Mouse (Mus musculus) stomach, embryonic 14.5 days (tissue): Measurements from ENCODE around the gene Mmp14. TPM values are rescaled to one million over a fixed set of nuclear protein-coding genes. Genes with fewer than 3 reads are reported as not detected.

Source experiments
- ATAC-seq: fragments of 200-750 bp; cut with Nextera tagmentation; 2 replicates; pipeline ENCODE4 v1.8.0; 2017; ENCODE audit warnings: low read depth, moderate TSS enrichment; ENCODE audit not compliant: insufficient number of reproducible peaks, insufficient read depth, low FRiP score
- H3K27ac ChIP-seq: fragments of 300-500 bp; sonication (generic); 2 replicates; pipeline ENCODE4 v1.5.1; 2014; ENCODE audit warnings: mild to moderate bottlenecking, low read length, moderate library complexity, mixed read lengths
- H3K27me3 ChIP-seq: fragments of 300-500 bp; sonication (generic); 2 replicates; pipeline ENCODE4 v1.6.1; 2014; ENCODE audit warnings: low read length, control low read depth, mixed read lengths; ENCODE audit not compliant: control insufficient read depth, insufficient read depth
- H3K36me3 ChIP-seq: fragments of 300-500 bp; sonication (generic); 2 replicates; pipeline ENCODE4 v1.6.1; 2014; ENCODE audit warnings: mild to moderate bottlenecking, control low read depth, low read length, moderate library complexity, mixed read lengths; ENCODE audit not compliant: control insufficient read depth, insufficient read depth
- H3K4me1 ChIP-seq: fragments of 300-500 bp; sonication (generic); 2 replicates; pipeline ENCODE4 v1.6.1; 2014; ENCODE audit warnings: low read length, control low read depth, mixed read lengths; ENCODE audit not compliant: control insufficient read depth, insufficient read depth
- H3K4me2 ChIP-seq: fragments of 300-500 bp; sonication (generic); replicated peaks from 2 replicates; pipeline ENCODE4 v1.6.1; 2014; ENCODE audit warnings: low read depth, low read length, control low read depth
- H3K4me3 ChIP-seq: fragments of 300-500 bp; sonication (generic); 2 replicates; pipeline ENCODE4 v1.5.1; 2014; ENCODE audit warnings: low read depth, low read length, control low read depth
- H3K9ac ChIP-seq: fragments of 300-500 bp; sonication (generic); replicated peaks from 2 replicates; pipeline ENCODE4 v1.6.1; 2014; ENCODE audit warnings: low read depth, mild to moderate bottlenecking, control low read depth, low read length, moderate library complexity, mixed read lengths
- H3K9me3 ChIP-seq: fragments of 300-500 bp; sonication (generic); 2 replicates; pipeline ENCODE4 v1.6.1; 2016; ENCODE audit warnings: low read depth, low read length, control low read depth; ENCODE audit not compliant: control insufficient read depth
- whole genome bisulfite sequencing: fragments of 180-500 bp; shearing (Covaris S2); extraction: QIAGEN DNeasy Blood & Tissue Kit; methylation state at CpG from one replicate; pipeline ENCODE4 v1.1.7; 2014; 5-methylcytosine and 5-hydroxymethylcytosine counted together
- polyA plus RNA-seq: library from polyadenylated mRNA; unstranded; fragments of >200 nt; fragmentation: Nextera tagmentation; extraction: Ambion mirVana; gene quantifications from 2 replicates; pipeline ENCODE4 v1.2.1, GENCODE M21; 2014

Gene Mmp14
- polyA plus RNA-seq, 1 experiment from 2014 or later, result 154 TPM

DNA sequence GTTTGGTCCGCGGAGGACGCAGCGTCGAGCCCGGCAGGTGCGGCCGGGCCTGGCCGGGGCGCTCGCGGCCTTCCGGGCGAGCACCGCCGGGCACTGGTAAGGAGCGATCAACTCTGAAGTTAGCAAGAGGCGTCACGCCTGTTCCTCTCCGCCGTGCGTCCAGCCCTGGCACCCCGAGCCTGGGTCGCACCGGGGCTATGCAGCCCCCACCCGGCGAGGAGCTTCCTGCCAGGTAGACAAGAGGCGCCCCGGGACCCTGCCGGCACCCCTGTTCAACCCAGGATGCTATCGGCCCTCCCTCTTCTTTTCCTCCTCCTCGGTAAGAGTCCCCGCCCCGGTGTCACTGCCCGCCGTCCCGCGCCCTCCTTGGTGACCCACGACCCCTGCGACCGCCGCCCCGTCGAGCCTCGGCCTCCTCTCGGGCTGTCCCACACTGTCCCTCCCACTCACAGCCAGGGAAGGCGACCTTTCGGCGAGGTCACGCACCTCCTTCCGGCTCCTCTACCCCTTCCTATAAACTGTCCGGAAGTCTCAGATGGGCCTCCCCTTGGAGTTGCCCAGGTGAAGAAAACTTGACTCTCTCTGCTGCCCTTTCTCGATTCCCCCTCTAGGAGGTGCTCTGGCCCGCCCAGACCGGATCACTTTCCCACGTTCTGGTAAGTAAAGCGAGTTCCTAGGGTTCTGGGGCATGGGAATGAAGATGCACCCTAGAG is 33.0 kb downstream of the Mmp14 start:
- peak overlapping the region; percentile 80 for H3K4me3 ChIP-seq
- H3K9me3 ChIP-seq, result no peaks in the 10 kb centered on the region
- H3K36me3 ChIP-seq, result peaks cover 19% of the 10 kb centered on the region
- H3K4me2 ChIP-seq, result peak overlapping the region; percentile 73
- peak; percentile 77 for ATAC-seq
- H3K4me1 ChIP-seq, result peaks cover 10% of the 10 kb centered on the region; the same call in 1 of the 2 replicates
- peak overlapping the region; percentile 74; the same call in 1 of the 2 replicates for H3K27ac ChIP-seq
- WGBS, result under 1% methylated on average over 57 of the region's 57 CpGs
- H3K27me3 ChIP-seq, result no peaks in the 10 kb centered on the region
- H3K9ac ChIP-seq, result peak overlapping the region; percentile 76

- ATAC-seq, result no peak
- no peak overlapping the region for H3K27ac ChIP-seq
- no peak overlapping the region for H3K4me2 ChIP-seq
- 87% methylated on average over 2 of the region's 2 CpGs for WGBS
- no peak overlapping the region for H3K9ac ChIP-seq
- peaks cover 2% of the 10 kb centered on the region for H3K4me1 ChIP-seq
- no peaks in the 10 kb centered on the region for H3K9me3 ChIP-seq
- no peak overlapping the region for H3K4me3 ChIP-seq
- peaks cover 29% of the 10 kb centered on the region for H3K36me3 ChIP-seq
- H3K27me3 ChIP-seq, result no peaks in the 10 kb centered on the region
Observed at GRCm38 (mm10) chr14:54471467-54471866, 40.1 kb downstream of the Mmp14 start.

GRCm38 (mm10) chr14:54472671-54473070 is 41.3 kb downstream of the Mmp14 start:
- H3K27ac ChIP-seq, result no peak overlapping the region
- no peak for ATAC-seq
- H3K9me3 ChIP-seq, result no peaks in the 10 kb centered on the region
- H3K4me2 ChIP-seq, result no peak overlapping the region
- 0 out of 2 replicates have a peak, but pooled peaks cover 5% of the 10 kb centered on the region for H3K27me3 ChIP-seq
- WGBS, result 56% methylated on average over 5 of the region's 5 CpGs
- H3K9ac ChIP-seq, result no peak overlapping the region
- peaks cover 6% of the 10 kb centered on the region for H3K4me1 ChIP-seq
- H3K36me3 ChIP-seq, result peaks cover 27% of the 10 kb centered on the region
- H3K4me3 ChIP-seq, result no peak overlapping the region

GRCm38 (mm10) chr14:54474744-54475143 is 43.3 kb downstream of the Mmp14 start:
- Histone ChIP-seq H3K4me1 (peaks cover 6% of the 10 kb centered on the region), H3K36me3 (peaks cover 7% of the 10 kb centered on the region), H3K9ac (no peak overlapping the region), H3K4me2 (no peak overlapping the region), H3K4me3 (no peak overlapping the region), H3K27me3 (0 out of 2 replicates have a peak, but pooled peaks cover 16% of the 10 kb centered on the region), H3K27ac (no peak overlapping the region), H3K9me3 (no peaks in the 10 kb centered on the region)
- 84% methylated on average over 5 of the region's 5 CpGs for WGBS
- ATAC-seq, result no peak

- under 1% methylated on average over 23 of the region's 23 CpGs for WGBS
- Histone ChIP-seq H3K9me3 (no peaks in the 10 kb centered on the region), H3K27me3 (0 out of 2 replicates have a peak, but pooled peaks cover 16% of the 10 kb centered on the region), H3K4me2 (peak within 1 kb of the TSS; percentile 86), H3K36me3 (no peaks in the 10 kb centered on the region), H3K4me1 (peaks cover 6% of the 10 kb centered on the region), H3K27ac (no peak within 1 kb of the TSS), H3K9ac (peak within 1 kb of the TSS; percentile 41; the same call in 1 of the 2 replicates), H3K4me3 (peak within 1 kb of the TSS; percentile 41)
- ATAC-seq, result peak; percentile 62
Observed at GRCm38 (mm10) chr14:54475941-54476844, 44.8 kb downstream of the Mmp14 start, which contains the start of gene Rem2. TSS of gene Rem2 (plus strand) at chr14:54476100.

DNA sequence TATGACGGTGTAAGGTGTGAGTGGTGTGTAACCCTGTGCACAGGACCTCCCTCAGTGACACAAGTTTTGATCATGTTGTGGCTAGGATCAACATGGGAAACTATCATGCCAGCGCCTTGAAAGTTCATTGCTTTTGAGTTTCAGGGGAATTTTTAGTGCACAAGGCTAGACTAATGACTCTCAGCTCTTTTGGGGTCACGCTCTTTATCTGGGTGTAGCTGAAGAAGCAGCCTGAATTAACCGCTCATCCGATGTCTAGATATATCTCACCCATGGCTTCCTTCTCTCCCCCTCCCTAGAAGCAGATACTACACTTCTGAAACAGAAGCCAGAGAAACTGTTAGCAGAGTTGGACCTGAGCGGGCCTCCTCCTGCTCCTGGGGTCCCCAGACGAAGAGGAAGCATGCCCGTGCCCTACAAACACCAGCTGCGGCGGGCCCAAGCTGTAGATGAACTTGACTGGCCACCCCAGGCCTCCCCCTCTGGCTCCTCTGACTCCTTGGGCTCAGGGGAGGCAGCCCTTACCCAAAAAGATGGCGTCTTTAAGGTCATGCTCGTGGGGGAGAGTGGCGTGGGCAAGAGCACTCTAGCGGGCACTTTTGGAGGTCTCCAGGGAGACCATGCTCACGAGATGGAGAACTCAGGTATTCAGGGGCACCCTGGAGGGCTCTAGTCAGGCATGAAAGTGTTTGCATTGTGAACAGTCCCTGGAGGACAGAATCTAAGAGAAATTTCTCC is 45.9 kb downstream of the Mmp14 start:
- 0 out of 2 replicates have a peak, but pooled peaks cover 16% of the 10 kb centered on the region for H3K27me3 ChIP-seq
- no peak overlapping the region for H3K9ac ChIP-seq
- H3K4me3 ChIP-seq, result no peak overlapping the region
- H3K36me3 ChIP-seq, result no peaks in the 10 kb centered on the region
- H3K9me3 ChIP-seq, result no peaks in the 10 kb centered on the region
- ATAC-seq, result no peak
- 80% methylated on average over 15 of the region's 15 CpGs for WGBS
- H3K4me1 ChIP-seq, result peaks cover 6% of the 10 kb centered on the region
- H3K4me2 ChIP-seq, result no peak overlapping the region
- H3K27ac ChIP-seq, result no peak overlapping the region

- H3K4me1 ChIP-seq, result peaks cover 6% of the 10 kb centered on the region
- H3K27me3 ChIP-seq, result 0 out of 2 replicates have a peak, but pooled peaks cover 16% of the 10 kb centered on the region
- H3K27ac ChIP-seq, result no peak overlapping the region
- ATAC-seq, result 0 out of 2 replicates have a peak, but pooled peaks have one; percentile 25
- peak overlapping the region; percentile 47 for H3K4me2 ChIP-seq
- WGBS, result 3% methylated on average over 40 of the region's 40 CpGs
- no peaks in the 10 kb centered on the region for H3K9me3 ChIP-seq
- no peaks in the 10 kb centered on the region for H3K36me3 ChIP-seq
- H3K9ac ChIP-seq, result peak overlapping the region; percentile 22; the same call in 1 of the 2 replicates
- H3K4me3 ChIP-seq, result peak overlapping the region; percentile 34
Observed at GRCm38 (mm10) chr14:54479451-54479920, 48.1 kb downstream of the Mmp14 start.
